Mouse (Mus musculus) B cell, adult 2 months (primary cell): Measurements from ENCODE around the gene Ankrd2.
"Not testable (repeated sequence)": the region's sequence is repeated elsewhere in the genome, so short reads cannot be mapped to it uniquely, and the experiment has no call there.

ENCODE experiments used
- DNase-seq, 2 experiments: peaks; one replicate each; pipeline ENCODE4 v3.0.0; 2022

Gene Ankrd2

DNA sequence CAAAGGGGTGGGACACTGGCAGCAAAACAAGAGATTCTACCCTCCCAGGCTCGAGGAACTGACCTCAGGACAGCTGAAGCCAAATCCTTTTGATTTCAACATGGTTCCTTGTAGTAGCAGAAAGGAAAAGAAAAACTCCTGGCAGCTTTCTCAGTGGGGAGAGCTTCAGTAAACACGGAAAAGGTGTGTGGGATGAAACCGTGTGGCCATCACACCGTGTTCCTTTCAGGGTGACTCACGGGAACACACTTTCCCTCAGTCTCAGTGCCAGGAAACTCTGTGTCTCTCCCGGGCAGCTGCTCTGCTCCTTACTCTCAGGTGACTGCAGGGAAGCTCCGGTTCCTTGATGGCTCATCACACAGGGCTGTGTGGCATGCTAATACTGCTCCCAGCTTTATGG lies 22.6 kb downstream of the Ankrd2 start:
- no peak for DNase-seq

DNA sequence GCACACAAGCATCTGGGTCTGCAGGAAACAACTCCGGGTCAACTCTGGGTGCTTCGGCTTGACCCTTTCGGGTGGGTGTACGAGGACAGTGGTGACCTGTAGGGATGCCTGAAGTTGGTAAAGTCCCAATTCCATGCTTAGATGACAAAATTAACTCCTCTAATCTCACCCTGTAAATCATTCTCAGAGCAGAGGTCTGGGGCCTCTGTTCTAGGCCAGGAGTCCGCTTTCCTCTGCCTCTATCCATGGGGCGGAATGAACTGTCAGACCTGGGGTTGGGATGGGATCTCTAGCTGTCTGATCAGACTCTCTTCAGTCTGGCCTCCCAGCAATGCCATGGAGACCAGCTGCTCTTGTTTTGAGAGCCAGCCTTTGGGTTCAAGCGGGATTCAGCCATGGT lies 25.6 kb downstream of the Ankrd2 start:
- DNase-seq: no peak

DNA sequence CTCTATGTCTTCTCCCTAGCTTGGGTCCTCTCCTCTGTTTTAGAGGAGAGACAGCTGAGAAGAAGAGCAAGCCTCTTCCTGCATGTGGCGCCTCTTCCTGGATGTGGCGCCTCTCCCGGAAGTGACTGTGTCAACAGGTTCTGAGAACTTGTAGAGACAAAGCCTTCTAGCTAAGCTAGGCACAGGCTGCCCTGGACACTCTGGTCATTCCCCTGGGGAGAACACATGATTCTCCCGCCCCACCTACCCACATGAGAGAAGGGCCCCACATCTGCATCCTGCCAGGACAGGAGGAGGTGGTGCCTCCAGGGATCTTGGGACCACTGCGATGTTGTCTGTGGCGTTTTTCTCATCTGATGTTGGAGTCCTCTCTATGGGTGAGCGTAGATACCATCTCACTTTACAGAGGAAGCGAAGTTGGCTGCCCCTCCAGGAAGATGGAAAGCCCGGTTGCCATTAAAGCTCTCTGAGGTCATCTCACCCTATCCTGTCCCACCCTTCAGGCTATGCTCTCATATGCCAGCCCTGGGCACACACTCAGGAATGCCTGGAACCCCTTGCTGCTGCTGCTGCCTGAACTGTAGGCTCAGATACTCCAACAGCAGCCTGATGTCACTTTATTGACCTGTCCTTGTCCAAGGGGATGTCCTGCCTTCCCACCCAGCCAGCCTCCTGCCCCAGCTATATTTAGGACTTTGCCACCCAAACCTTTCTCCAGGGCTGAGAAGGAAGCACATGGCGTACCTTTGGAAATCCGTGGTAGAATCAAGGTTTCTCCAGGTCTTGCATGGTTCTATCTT lies 32.8 kb downstream of the Ankrd2 start:
- DNase-seq: no peak

DNA sequence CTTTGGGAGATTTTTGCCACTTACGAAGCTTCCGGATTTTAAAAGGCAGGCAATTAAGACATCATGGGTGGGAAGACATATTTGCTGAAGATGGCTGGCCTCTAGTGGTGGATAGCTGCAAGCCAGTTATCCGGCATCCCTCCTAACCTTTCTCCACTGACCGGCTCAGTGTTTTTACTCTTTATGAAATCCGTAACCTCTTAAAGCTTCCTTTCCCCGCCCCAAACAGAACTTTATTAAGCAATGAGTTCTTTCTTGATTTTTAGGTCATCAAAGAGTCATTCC lies 33.4 kb downstream of the Ankrd2 start:
- no peak for DNase-seq

DNA sequence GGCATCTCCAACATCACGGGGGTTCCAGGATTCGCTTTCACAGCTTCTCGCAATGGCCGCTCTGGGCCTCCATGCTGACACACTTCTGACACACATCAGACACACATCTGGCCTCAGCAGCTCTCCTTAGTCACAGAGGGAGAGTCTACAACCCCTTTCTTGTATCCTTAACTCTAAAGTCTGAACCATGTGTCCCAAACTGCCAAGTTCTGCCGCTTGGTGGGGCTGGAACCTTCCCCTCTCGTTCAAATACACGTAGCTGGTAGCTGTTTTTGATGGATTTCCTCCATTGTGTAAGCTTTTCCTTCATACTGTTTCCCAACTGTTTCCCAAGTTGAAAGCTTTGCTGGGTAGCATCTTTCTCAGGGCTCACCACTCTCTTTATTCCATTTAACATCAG lies 35.4 kb downstream of the Ankrd2 start:
- DNase-seq: no peak

DNA sequence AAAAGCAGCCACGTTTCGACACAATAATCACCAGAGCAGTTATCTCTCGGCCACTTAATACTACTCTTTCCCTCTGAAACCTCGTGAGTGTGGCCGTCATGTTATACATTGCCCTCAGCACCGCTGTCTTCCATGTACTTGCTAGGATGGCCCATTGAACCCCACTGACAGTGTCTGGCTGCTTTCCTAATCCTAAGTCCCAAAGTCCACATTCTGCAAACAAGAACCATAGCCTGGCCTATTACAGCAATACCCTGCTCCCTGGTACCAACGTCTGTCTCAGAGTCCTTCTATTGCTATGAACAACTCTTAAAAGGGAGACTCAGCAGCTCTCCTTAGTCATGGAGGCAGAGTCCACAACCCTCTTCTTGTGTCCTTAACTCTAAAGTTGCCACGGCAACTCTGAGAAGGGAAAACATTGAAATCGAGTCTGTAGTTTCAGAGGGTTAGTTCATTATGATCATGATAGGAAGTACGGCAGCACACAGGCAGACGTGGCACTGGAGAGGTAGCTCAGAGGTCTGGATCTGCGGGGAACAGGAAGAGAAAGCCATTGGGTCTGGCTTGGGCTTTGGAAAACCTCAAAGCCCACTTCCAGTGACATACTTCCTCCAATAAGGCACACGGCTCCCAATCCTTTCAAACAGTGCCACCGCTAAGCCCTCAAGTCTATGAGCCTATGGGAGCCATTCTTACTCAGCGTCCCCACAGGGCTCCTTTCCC lies 36.2 kb downstream of the Ankrd2 start:
- no peak for DNase-seq

DNA sequence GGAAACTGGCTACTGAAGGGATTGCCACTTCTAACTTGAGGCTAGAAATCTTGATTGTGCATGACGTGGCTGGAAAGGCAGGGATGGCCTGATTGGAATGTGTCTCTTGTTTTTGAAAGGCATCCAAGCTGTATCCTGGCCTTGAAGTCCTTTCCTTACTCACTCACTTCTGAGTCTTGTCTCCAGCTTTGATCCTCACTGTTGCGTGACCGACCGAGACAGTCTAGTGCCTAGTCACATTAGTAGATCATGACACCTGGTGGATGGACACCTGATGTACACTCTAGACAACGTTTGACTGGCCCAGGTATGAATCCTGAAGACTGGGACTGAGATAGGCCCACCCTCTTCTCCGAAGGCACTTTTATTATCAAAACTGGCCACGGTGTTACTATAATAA lies 37.0 kb downstream of the Ankrd2 start:
- no peak for DNase-seq

DNA sequence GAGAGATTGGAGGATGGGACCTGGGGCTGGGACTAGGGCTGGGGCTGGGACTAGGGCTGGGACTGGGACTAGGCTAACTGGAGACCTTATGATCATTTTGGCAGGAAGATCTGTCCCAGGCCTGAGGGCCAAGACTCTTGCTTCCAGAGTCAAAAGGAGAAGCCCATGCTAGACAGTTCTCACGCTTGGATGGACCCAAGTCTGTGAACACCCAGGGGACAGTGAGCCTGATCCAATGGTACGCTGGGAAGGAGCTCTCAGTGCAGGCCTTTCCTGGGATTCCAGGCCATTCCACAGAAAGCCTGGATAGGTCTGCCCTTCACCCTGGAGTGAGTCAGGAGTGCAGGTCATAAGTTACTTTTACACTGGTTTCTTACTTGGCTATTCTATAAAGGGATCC lies 39.3 kb downstream of the Ankrd2 start:
- DNase-seq: no peak

DNA sequence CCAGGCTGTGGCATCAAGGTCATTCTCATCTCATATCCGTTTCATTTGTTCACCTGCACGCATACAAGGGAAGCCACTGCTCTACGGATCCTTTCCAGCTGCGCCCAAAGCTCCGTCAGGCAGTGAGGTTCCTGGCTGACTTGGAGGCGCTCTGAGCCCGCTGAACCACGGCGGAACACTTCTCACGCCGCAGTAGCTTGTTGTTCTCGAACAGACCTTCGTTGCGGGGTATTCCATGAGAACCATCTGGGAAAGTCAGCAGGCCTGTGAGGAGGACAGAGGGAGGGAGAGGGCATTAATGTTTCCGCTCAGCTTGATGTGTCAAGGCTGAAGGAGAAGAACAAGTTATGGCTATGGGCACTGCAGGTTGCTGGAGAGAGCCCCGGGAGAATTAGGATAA lies 40.2 kb downstream of the Ankrd2 start:
- DNase-seq: no peak

DNA sequence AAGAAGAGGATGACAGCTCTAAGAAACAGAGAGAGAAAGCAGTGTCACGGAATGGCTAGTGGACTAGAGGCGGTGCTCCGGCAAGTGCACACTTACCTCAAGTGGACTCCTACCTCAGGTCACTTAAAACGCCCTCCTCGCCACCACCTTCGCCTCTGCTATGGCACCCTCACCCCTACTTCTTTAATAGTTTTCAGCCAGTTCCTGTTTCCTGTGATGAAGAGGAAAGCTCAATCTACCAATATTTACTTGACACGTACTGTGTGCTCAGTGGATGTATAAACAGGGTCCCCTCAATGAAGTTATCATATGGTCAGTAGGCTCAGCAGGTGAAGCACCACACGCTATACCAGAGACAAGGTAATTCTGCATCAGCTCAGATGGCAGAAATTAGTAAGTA lies 42.8 kb downstream of the Ankrd2 start:
- no peak for DNase-seq

DNA sequence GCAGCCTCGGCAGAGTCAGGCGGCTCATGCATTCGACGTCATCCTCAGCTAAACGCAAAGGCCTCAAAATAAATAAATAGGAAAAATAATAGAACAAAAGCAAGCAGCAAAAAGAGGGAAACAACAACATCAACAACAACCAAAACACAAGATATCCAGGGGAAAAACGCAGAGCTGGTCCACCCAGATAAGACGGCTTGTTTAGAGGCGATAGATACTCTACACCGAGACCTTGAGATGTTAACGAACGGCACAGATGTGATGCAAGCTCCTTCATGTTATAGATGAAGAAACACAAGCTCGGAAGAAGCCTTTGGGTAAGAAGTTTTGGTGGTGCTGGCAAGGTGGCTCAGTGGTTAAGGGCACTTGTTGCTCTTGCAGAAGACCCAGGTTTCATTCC lies 43.2 kb downstream of the Ankrd2 start:
- no peak for DNase-seq

DNA sequence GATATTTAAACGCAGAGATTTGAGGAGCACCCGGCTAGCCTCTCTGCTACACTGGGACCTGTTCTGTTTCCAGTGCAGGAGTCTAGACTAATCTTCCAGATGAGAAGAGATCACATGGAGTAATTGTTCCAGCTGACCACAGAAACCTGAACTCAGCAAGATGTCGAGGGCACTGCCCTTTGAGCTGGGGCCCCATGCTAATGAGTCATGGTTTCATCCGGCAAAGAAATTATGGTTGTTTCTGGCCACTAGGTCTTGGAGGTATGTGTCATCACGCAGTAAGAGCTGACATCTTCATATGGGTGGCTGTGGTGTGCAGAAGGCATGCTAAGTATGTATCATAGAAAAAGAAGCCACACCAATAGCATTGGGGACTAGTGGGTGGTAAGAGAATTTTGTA lies 44.1 kb downstream of the Ankrd2 start:
- DNase-seq: no peak

DNA sequence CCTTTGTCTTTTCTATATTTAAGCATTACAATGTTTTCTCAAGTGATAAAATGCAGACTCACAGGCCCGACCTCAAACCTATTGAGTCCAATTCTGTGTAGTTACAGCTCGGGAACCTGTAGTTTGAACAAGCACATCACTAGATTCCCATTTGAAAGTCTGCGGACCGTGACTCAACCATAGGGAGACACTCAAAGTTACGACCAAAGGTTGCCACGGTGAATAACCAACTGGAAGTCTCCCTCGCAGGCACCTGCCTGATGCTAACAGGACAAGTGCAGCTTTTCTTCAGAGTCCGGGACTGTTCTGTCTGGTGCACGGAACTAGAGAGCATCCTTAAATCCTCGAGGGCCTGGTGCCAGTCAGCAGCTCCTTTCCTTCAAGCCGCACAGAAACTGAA lies 44.7 kb downstream of the Ankrd2 start:
- no peak for DNase-seq

DNA sequence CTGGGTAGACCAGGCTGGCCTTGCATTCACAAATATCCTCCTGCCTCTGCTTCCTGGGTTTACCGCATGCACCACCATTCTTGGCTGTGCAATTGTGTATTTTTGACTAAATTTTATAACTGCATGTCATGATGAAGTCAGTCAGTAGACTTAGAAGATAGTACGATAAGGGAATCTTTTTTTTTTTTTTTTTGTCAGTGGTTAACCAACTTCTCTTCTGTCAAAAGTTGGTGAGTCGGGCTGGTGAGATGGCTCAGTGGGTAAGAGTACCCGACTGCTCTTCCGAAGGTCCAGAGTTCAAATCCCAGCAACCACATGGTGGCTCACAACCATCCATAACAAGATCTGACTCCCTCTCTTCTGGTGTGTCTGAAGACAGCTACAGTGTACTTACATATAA lies 45.8 kb downstream of the Ankrd2 start:
- DNase-seq: not testable (repeated sequence)

DNA sequence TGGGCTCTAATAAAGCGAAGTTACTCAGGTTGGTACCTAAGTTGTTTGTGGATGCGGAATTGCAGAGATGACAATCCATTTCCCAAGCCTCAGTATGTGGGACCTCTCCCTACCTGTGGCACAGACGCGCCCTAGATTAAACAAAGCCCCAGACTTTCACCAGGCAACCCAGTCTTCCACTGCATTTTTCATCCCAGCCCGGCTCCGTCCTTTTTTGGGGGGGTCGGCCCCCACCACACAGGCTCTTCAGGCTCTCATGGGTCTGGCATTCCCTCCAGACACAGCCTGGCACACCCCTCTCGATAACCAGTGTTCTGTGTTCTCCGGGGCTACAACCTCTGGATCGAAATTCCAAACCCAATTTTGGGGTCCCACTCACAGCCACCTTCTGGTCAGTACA lies 49.9 kb downstream of the Ankrd2 start:
- DNase-seq: peak in 1 of 2 experiments; percentile 5

DNA sequence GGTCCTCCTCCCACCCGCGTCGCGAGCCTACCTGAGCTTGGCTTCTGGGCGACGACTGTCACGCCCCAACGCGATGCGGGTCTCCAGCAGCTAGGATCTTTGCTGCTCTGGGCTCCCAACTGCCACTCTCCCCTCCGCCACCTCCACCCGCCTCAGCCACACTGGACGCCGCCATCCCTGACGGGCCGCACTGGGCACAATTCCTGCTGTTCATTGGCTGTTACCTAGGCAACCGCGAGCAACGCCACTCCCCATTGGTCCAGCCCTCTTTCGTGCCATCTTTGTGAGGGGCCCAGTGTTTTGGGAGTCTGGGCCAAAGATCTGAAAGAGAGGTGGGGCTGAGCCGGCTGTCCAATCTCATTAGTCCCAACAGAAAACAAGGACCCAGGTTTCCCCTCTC lies 50.4 kb downstream of the Ankrd2 start, which contains the start of gene Morn4:
Gene Morn4 (minus strand): TSS at position 192 of the 400 bp plus-strand sequence.
- peak; percentile 56 to 63 for DNase-seq

DNA sequence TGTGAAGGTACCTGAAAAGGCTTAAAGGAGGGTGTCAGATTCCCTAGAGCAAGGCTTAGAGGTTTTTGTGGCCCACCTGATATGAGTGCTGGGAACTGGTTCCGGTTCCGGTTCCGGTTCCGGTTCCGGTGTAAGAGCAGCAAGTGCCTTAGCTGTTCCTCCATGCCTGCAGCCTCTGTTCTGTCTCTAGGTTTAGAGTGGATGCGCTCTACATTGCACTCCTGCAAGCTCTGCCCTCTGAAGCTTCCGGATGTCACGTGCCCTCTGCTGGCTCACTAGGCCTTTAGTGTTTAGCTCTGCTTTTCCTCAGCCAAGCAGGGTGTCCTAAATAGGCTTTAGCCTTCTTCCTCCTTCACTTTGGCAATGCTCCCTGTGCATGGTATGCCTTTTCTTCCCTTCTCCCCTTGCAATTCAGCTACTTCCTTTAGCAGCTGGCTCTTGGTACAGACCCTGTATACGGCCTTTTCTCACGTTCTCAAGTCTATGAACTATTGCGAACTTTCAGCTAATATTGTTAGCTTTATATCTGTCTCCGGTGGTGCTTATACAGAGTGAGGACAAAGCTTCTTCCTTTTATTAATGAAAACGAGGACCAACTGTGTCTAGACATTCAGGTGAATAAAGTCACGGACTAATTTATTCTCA lies 53.4 kb downstream of the Ankrd2 start:
- DNase-seq: peak; percentile 75

DNA sequence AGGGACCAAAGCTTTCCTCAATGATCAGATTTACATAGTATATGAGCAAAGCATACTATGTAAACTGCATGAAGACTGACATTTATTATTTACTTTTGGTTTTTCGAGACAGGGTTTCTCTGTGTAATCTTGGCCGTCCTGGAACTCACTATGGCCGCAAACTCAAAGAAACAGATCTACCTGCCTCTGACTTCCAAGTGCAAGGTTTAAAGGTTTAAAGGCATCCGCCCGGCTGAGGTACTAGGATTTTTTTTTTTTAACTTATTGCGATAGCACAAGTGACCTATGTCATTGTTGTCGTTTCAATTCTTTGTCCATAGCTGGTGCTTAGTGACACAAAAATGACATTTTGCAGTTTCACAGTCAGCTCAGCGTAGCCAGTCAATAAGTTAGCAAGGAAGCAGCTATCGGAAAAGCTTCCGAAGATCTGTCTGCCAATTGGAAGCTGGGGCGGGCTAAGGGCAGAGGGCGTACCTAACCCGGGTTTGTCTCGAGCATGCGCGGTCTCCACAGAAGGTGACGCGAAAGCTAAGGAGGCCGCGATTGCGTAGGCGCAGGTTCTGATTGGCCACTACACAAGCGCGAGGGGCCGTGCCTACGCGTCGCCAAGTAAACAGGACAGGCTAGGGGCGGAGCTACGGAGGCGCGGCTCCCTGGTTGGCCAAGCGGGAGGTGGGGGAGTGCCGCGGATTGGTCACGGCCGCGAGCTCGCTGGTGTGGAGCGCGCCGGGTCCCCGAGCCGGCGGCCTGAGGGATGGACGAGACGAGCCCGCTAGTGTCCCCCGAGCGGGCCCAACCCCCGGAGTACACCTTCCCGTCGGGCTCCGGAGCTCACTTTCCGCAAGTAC lies 54.2 kb downstream of the Ankrd2 start, which contains the start of gene Pi4k2a:
Gene Pi4k2a (plus strand): TSS at position 723 of the 848 bp plus-strand sequence.
- DNase-seq: peak; percentile 96 to 97

DNA sequence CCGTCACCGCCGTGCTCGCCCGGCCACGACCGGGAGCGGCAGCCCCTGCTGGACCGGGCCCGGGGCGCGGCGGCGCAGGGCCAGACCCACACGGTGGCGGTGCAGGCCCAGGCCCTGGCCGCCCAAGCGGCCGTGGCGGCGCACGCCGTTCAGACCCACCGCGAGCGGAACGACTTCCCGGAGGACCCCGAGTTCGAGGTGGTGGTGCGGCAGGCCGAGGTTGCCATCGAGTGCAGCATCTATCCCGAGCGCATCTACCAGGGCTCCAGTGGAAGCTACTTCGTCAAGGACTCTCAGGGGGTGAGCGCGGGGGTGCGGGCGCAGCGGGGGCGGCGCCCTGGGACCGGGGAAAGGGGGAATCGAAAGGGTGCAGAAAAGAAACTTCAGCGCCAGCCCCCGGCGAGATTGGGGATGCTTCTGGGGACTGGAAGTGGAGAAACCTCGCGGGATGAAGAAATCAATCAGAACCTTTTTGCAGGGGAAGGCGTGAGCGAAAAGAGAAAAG lies 54.9 kb downstream of the Ankrd2 start:
- DNase-seq: peak in 1 of 2 experiments; percentile 59
